Mouse (Mus musculus) liver, embryonic 13.5 days (tissue): ENCODE data around the gene Gm21954. TPM values are rescaled to one million over a fixed set of nuclear protein-coding genes. Genes with fewer than 3 reads are reported as not detected.

ENCODE experiments used
- ATAC-seq: fragments of 200-750 bp; cut with Nextera tagmentation; 2 replicates; pipeline ENCODE4 v1.8.0; 2017; ENCODE audit warnings: low read depth, mild to moderate bottlenecking, moderate number of reproducible peaks, moderate library complexity
- DNase-seq: peaks from one replicate; pipeline ENCODE4 v3.0.0; 2022
- H3K27ac ChIP-seq: fragments of 300-500 bp; sonication (generic); 2 replicates; pipeline ENCODE4 v1.5.1; 2015; ENCODE audit warnings: moderate library complexity, mild to moderate bottlenecking, inconsistent platforms
- H3K27me3 ChIP-seq: fragments of 300-500 bp; sonication (generic); 2 replicates; pipeline ENCODE4 v1.6.1; 2015; ENCODE audit warnings: mild to moderate bottlenecking, inconsistent platforms
- H3K36me3 ChIP-seq: fragments of 300-500 bp; sonication (generic); 2 replicates; pipeline ENCODE4 v1.6.1; 2015; ENCODE audit warnings: mild to moderate bottlenecking, inconsistent platforms
- H3K4me1 ChIP-seq: fragments of 300-500 bp; sonication (generic); replicated peaks from 2 replicates; pipeline ENCODE4 v1.6.1; 2015; ENCODE audit warnings: inconsistent platforms
- H3K4me2 ChIP-seq: fragments of 300-500 bp; sonication (generic); 2 replicates; pipeline ENCODE4 v1.6.1; 2015; ENCODE audit warnings: inconsistent platforms, mild to moderate bottlenecking, moderate library complexity
- H3K4me3 ChIP-seq: fragments of 300-500 bp; sonication (generic); replicated peaks from 2 replicates; pipeline ENCODE4 v1.5.1; 2015; ENCODE audit warnings: mild to moderate bottlenecking, inconsistent platforms
- H3K9ac ChIP-seq: fragments of 300-500 bp; sonication (generic); 2 replicates; pipeline ENCODE4 v1.6.1; 2015; ENCODE audit warnings: mild to moderate bottlenecking, inconsistent platforms
- H3K9me3 ChIP-seq: fragments of 300-500 bp; sonication (generic); replicated peaks from 2 replicates; pipeline ENCODE4 v1.6.1; 2016; ENCODE audit warnings: inconsistent platforms
- WGBS: fragments of 180-500 bp; shearing (Covaris S2); methylation state at CpG from one replicate; pipeline ENCODE4 v1.1.7; 2015; ENCODE audit not compliant: insufficient replicate concordance; 5-methylcytosine and 5-hydroxymethylcytosine counted together
- polyA plus RNA-seq: library from polyadenylated mRNA; unstranded; fragments of >200 nt; fragmentation: Nextera tagmentation; extraction: Ambion mirVana; gene quantifications from 2 replicates; pipeline ENCODE4 v1.2.1, GENCODE M21; 2015

Gene Gm21954
- polyA plus RNA-seq, 1 experiment from 2014 or later, result not detected

GRCm38 (mm10) chr3:55492021-55492420 lies 20.0 kb upstream of the Gm21954 start:
- DNase-seq (no peak), ATAC-seq (no peak)
- H3K4me1 ChIP-seq, result no peaks in the 10 kb centered on the region
- no peaks in the 10 kb centered on the region for H3K27me3 ChIP-seq
- H3K9ac ChIP-seq, result no peak overlapping the region
- no peak overlapping the region for H3K4me2 ChIP-seq
- no peaks in the 10 kb centered on the region for H3K36me3 ChIP-seq
- H3K9me3 ChIP-seq, result no peaks in the 10 kb centered on the region
- no peak overlapping the region for H3K4me3 ChIP-seq
- H3K27ac ChIP-seq, result no peak overlapping the region
- 59% methylated on average over 6 of the region's 6 CpGs for WGBS

DNA sequence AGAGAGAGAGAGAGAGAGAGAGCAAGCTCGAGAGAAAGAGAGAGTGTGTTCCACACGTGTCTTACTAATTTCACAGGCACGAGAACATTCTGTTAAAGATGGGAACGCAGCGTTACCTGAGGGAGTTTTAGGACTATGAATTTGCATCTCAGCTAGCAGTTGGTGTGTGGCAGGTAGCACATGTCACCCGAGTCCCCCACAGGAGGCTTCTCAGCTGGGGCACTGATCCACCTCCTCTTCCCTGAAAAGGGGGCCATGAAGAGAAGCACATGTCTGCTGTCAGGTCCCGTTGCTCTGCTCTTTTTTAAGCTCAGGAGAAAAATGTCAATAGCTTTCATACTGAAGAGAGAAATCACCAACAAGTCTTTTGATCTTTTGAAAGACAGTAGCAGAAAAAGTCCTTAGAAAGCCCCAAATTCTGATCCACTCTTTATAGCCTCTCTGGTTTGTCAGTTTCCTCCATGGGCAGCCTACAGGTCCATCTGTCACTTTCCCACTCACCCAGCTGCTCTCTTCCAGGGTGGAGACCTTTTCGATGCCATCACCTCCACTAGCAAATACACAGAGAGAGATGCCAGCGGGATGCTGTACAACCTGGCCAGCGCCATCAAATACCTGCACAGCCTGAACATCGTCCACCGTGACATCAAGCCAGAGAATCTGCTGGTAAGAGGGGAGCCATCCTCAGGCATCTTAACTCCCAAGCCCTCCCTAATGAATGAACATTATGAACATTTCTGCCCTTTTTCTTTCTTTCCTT lies 17.4 kb upstream of the Gm21954 start:
- 59% methylated on average over 12 of the region's 12 CpGs for WGBS
- DNase-seq, result no peak
- H3K9ac ChIP-seq, result no peak overlapping the region
- no peak overlapping the region for H3K27ac ChIP-seq
- H3K36me3 ChIP-seq, result no peaks in the 10 kb centered on the region
- no peaks in the 10 kb centered on the region for H3K27me3 ChIP-seq
- no peaks in the 10 kb centered on the region for H3K9me3 ChIP-seq
- no peak for ATAC-seq
- no peak overlapping the region for H3K4me2 ChIP-seq
- H3K4me1 ChIP-seq, result no peaks in the 10 kb centered on the region
- no peak overlapping the region for H3K4me3 ChIP-seq

- WGBS, result 53% methylated on average over 4 of the region's 4 CpGs
- H3K27me3 ChIP-seq, result no peaks in the 10 kb centered on the region
- no peak overlapping the region for H3K4me3 ChIP-seq
- H3K27ac ChIP-seq, result no peak overlapping the region
- H3K9me3 ChIP-seq, result no peaks in the 10 kb centered on the region
- DNase-seq (no peak), ATAC-seq (no peak)
- H3K36me3 ChIP-seq, result no peaks in the 10 kb centered on the region
- H3K9ac ChIP-seq, result no peak overlapping the region
- H3K4me2 ChIP-seq, result no peak overlapping the region
- H3K4me1 ChIP-seq, result no peaks in the 10 kb centered on the region
Measured at GRCm38 (mm10) chr3:55483328-55483727, 11.3 kb upstream of the Gm21954 start.

- Histone ChIP-seq H3K4me2 (no peak overlapping the region), H3K36me3 (no peaks in the 10 kb centered on the region), H3K9ac (no peak overlapping the region), H3K4me1 (no peaks in the 10 kb centered on the region), H3K9me3 (no peaks in the 10 kb centered on the region), H3K27me3 (no peaks in the 10 kb centered on the region), H3K4me3 (no peak overlapping the region), H3K27ac (no peak overlapping the region)
- DNase-seq, result no peak
- 38% methylated on average over 1 of the region's 1 CpGs for whole genome bisulfite sequencing
- no peak for ATAC-seq
Measured at GRCm38 (mm10) chr3:55481140-55481539, 9.1 kb upstream of the Gm21954 start.

DNA sequence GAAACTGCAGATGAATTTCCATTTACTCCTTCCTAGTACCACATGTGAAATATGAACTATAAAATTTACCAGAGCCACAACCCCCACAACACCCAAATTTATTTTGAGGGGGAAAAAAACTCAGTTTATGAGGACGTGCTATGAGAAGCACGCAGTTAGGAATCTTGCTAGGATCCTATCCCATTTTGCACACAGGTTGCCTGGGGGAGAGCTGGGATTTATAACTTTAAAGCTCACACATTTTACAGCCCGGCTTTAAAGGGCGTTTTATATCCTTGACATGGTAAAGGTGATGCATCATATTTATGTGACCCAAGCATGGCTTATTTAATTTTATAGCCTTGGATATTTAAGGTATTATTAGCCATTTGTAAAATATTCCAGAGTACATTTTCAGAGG lies 7.3 kb upstream of the Gm21954 start:
- no peaks in the 10 kb centered on the region for H3K4me1 ChIP-seq
- H3K27ac ChIP-seq, result no peak overlapping the region
- no peak overlapping the region for H3K9ac ChIP-seq
- H3K36me3 ChIP-seq, result no peaks in the 10 kb centered on the region
- H3K4me2 ChIP-seq, result no peak overlapping the region
- H3K27me3 ChIP-seq, result no peaks in the 10 kb centered on the region
- ATAC-seq (no peak), DNase-seq (no peak)
- no peak overlapping the region for H3K4me3 ChIP-seq
- WGBS, result 74% methylated on average over 4 of the region's 4 CpGs
- H3K9me3 ChIP-seq, result no peaks in the 10 kb centered on the region

DNA sequence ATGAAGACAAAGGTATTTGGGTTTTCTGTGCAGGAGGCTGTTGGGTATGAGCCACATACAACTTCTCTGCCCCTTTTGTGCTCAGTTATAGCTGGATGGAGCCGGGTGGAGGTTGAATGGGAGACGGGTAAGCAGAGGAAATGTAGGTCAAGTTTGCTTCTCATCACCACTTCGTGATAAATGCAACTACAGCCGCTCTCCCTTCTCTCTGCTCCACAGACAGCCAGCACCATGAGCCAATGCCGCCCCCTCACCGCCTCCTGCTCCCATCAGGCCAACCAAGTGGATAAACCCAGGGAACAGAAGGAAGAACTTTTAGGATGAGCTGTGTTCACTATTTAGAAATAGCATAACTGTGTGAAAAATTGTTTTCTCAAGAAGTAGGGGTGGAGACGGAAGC lies 4.7 kb upstream of the Gm21954 start:
- Histone ChIP-seq H3K27me3 (no peaks in the 10 kb centered on the region), H3K9ac (no peak overlapping the region), H3K4me2 (no peak overlapping the region), H3K9me3 (no peaks in the 10 kb centered on the region), H3K36me3 (no peaks in the 10 kb centered on the region), H3K4me1 (no peaks in the 10 kb centered on the region), H3K27ac (no peak overlapping the region), H3K4me3 (no peak overlapping the region)
- no peak for DNase-seq
- no peak for ATAC-seq
- 65% methylated on average over 7 of the region's 7 CpGs for WGBS

DNA sequence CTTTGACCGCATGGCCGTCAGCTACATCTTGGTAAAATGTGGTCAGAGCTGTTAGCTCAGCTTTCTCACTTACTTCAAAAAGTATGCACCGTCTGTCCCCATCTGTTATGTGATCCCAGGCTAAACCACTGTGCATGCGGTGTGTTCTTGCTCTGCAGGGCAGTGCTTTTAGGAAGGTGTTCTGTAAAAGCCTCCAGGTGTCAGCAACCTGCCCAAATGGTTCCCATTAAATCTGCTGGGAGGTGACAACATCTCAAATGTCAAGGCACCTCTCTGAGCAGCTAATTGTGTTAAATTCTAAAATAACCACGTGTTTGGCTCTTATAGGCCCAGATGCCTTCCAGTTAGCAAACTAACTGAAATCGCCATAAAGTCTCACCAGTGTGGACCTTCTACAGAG lies 1.1 kb upstream of the Gm21954 start:
- Histone ChIP-seq H3K9me3 (no peaks in the 10 kb centered on the region), H3K4me2 (no peak overlapping the region), H3K9ac (no peak overlapping the region), H3K36me3 (no peaks in the 10 kb centered on the region), H3K27me3 (no peaks in the 10 kb centered on the region), H3K27ac (no peak overlapping the region), H3K4me1 (no peaks in the 10 kb centered on the region), H3K4me3 (no peak overlapping the region)
- DNase-seq (no peak), ATAC-seq (no peak)
- WGBS, result 56% methylated on average over 6 of the region's 6 CpGs

GRCm38 (mm10) chr3:55466348-55466747 lies 5.7 kb downstream of the Gm21954 start:
- H3K27ac ChIP-seq, result no peak overlapping the region
- H3K27me3 ChIP-seq, result 0 out of 2 replicates have a peak, but pooled peaks cover 2% of the 10 kb centered on the region
- H3K9ac ChIP-seq, result no peak overlapping the region
- WGBS, result 74% methylated on average over 9 of the region's 9 CpGs
- no peaks in the 10 kb centered on the region for H3K4me1 ChIP-seq
- ATAC-seq (no peak), DNase-seq (no peak)
- H3K9me3 ChIP-seq, result no peaks in the 10 kb centered on the region
- no peaks in the 10 kb centered on the region for H3K36me3 ChIP-seq
- H3K4me3 ChIP-seq, result no peak overlapping the region
- no peak overlapping the region for H3K4me2 ChIP-seq

- H3K9ac ChIP-seq, result no peak overlapping the region
- WGBS, result 65% methylated on average over 8 of the region's 8 CpGs
- H3K27ac ChIP-seq, result no peak overlapping the region
- ATAC-seq (no peak), DNase-seq (no peak)
- H3K27me3 ChIP-seq, result 0 out of 2 replicates have a peak, but pooled peaks cover 2% of the 10 kb centered on the region
- H3K4me1 ChIP-seq, result no peaks in the 10 kb centered on the region
- H3K4me3 ChIP-seq, result no peak overlapping the region
- no peaks in the 10 kb centered on the region for H3K36me3 ChIP-seq
- no peaks in the 10 kb centered on the region for H3K9me3 ChIP-seq
- no peak overlapping the region for H3K4me2 ChIP-seq
Measured at GRCm38 (mm10) chr3:55465785-55466184, 6.2 kb downstream of the Gm21954 start.

DNA sequence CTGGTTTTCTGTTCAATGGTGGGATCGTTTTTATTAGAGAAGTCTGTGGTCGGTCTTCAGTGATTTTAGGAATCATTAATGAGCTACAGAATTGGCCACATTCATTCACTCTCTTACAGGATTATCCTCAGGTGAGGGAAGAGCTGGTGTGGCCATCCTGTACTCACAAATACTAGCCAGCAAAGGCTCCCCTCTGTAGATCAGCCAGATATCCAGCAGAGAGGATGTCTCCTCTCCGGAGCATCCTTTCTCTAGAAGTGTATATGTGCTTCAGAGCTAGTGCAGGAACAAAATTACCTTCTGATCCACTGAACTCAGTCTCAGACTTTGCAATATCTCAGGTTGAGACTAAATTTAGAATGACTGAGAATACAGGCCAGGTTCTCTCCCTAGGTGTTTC lies 7.8 kb downstream of the Gm21954 start:
- no peak overlapping the region for H3K9ac ChIP-seq
- H3K4me3 ChIP-seq, result no peak overlapping the region
- 48% methylated on average over 3 of the region's 3 CpGs for WGBS
- H3K36me3 ChIP-seq, result no peaks in the 10 kb centered on the region
- 0 out of 2 replicates have a peak, but pooled peaks cover 2% of the 10 kb centered on the region for H3K27me3 ChIP-seq
- H3K4me1 ChIP-seq, result no peaks in the 10 kb centered on the region
- DNase-seq (no peak), ATAC-seq (no peak)
- H3K9me3 ChIP-seq, result no peaks in the 10 kb centered on the region
- no peak overlapping the region for H3K27ac ChIP-seq
- no peak overlapping the region for H3K4me2 ChIP-seq

- no peak overlapping the region for H3K4me2 ChIP-seq
- no peaks in the 10 kb centered on the region for H3K9me3 ChIP-seq
- WGBS, result 61% methylated on average over 4 of the region's 4 CpGs
- H3K9ac ChIP-seq, result no peak overlapping the region
- H3K27me3 ChIP-seq, result 0 out of 2 replicates have a peak, but pooled peaks cover 2% of the 10 kb centered on the region
- no peak for ATAC-seq
- no peak overlapping the region for H3K4me3 ChIP-seq
- no peaks in the 10 kb centered on the region for H3K4me1 ChIP-seq
- no peak overlapping the region for H3K27ac ChIP-seq
- no peak for DNase-seq
- no peaks in the 10 kb centered on the region for H3K36me3 ChIP-seq
Measured at GRCm38 (mm10) chr3:55462904-55463668, 8.9 kb downstream of the Gm21954 start.
